Mouse (Mus musculus): ENCODE results near the gene Bricd5. TPM values are rescaled to one million over a fixed set of nuclear protein-coding genes. Genes with fewer than 3 reads are reported as not detected.

Gene Bricd5
- total and polyA plus RNA-seq, 2 experiments from 2014 or later: 1.4 to 4.0 TPM

DNA sequence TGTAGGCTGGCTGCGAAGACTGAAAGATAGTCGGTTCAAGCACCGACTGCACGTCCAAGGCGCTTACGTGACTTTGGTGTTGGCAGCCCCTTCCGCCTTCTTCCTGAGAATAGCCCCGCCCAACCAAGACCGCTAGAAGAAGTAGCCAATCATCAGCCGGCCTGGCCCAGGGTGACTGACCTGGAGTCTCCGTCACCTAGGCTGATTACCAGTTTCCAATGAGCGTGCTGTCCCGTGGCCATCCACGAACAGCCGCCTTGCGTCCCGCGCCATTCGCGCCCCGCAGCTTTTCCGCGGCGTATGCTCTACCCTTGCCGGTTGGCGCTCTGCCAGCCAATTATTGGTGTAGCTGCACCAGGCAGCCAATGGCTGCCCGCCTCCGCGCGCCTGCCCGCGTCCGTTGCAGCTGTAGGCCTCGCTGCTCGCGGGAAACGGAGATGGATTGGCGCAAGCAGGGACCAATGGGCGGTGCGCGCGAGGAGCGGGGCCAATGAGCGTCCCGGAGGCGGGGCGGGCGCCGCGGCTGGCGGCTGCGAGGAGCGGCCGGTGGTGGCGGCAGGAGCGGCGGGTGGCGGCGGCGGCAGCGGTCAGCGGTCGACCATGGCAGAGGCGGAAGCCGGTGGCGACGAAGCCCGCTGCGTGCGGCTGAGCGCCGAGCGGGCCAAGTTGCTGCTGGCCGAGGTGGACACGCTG lies 3.6 kb upstream of the Bricd5 start, which contains the start of the genes E4f1 and Pgp:
Gene E4f1 (minus strand): TSS at position 404 of the 693 bp plus-strand sequence.
Gene Pgp (plus strand): TSS at position 483 of the 693 bp plus-strand sequence.
- H3K9ac ChIP-seq (replicated peaks; ENCODE audit: low read length): peak within 1 kb of the TSS; percentile 80
- no peaks in the 10 kb centered on the region for H3K9me3 ChIP-seq (ENCODE audit: low read length)
- TF ChIP-seq CTCF (IDR thresholded peaks at IDR 0.05; ENCODE audit: low read depth): no peak
- ATAC-seq (peak; percentile 96), DNase-seq (ENCODE audit: low spot score) (peak; percentile 100)
- peak within 1 kb of the TSS; percentile 79 for H3K4me3 ChIP-seq (ENCODE audit: low read length)
- H3K36me3 ChIP-seq (ENCODE audit: insufficient read depth, low read length): peaks cover 8% of the 10 kb centered on the region; the same call in 1 of the 2 replicates
- peak within 1 kb of the TSS; percentile 92 for H3K27ac ChIP-seq
- peak within 1 kb of the TSS; percentile 97 for H3K4me2 ChIP-seq (ENCODE audit: low read depth, low read length)
- H3K4me1 ChIP-seq (ENCODE audit: insufficient read depth, low read length): peaks cover 18% of the 10 kb centered on the region
- H3K27me3 ChIP-seq (ENCODE audit: insufficient read depth, low read length): no peaks in the 10 kb centered on the region
- under 1% methylated on average over 63 of the region's 75 CpGs for WGBS

DNA sequence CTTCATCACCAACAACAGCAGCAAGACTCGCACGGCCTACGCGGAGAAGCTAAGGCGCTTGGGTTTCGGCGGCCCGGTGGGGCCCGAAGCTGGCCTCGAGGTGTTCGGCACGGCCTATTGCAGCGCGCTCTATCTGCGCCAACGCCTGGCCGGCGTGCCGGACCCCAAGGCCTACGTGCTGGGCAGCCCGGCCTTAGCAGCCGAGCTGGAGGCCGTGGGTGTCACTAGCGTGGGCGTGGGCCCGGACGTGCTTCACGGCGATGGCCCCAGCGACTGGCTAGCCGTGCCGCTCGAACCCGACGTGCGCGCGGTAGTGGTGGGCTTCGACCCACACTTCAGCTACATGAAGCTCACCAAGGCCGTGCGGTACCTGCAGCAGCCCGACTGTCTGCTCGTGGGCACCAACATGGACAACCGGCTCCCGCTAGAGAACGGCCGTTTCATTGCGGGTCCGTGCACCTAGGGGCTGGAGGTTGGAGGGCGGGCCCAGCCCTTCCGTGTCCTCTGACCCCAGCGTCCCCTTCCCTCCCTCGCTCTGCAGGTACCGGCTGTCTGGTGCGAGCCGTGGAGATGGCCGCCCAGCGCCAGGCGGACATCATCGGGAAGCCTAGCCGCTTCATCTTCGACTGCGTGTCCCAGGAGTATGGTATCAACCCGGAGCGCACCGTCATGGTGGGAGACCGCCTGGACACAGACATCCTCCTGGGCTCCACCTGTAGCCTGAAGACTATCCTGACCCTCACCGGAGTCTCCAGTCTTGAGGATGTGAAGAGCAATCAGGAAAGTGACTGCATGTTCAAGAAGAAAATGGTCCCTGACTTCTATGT lies 2.8 kb upstream of the Bricd5 start:
- peak overlapping the region; percentile 80 for H3K9ac ChIP-seq (replicated peaks; ENCODE audit: low read length)
- under 1% methylated on average over 68 of the region's 68 CpGs for WGBS
- ATAC-seq: peak; percentile 22
- peak; percentile 53 for DNase-seq (ENCODE audit: low spot score)
- H3K9me3 ChIP-seq (ENCODE audit: low read length): no peaks in the 10 kb centered on the region
- H3K27me3 ChIP-seq (ENCODE audit: insufficient read depth, low read length): no peaks in the 10 kb centered on the region
- peaks cover 16% of the 10 kb centered on the region for H3K36me3 ChIP-seq (ENCODE audit: insufficient read depth, low read length)
- H3K4me2 ChIP-seq (ENCODE audit: low read depth, low read length): peak overlapping the region; percentile 97
- H3K4me3 ChIP-seq (ENCODE audit: low read length): peak overlapping the region; percentile 79
- TF ChIP-seq CTCF (IDR thresholded peaks at IDR 0.05; ENCODE audit: low read depth): no peak
- peaks cover 18% of the 10 kb centered on the region for H3K4me1 ChIP-seq (ENCODE audit: insufficient read depth, low read length)
- H3K27ac ChIP-seq: peak overlapping the region; percentile 92

DNA sequence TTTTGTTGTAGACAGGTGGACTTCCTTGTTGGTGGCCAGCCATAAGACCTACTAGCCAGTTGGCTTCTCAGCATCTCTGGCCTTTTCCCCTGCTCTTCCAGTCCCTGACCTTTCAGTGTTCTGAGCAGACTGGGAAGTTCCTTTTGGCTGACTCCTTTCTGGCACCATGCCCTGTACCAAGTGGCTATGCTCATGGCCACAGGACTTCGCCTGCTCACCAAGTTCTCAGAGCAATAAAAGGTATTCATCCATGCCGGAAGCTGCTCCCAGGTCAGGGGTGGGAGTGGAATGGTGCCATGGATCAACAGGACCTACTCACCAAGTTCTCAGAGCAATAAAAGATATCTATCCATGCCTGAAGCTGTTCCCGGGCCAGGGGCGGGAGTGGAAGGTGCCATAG lies 1.2 kb upstream of the Bricd5 start:
- DNase-seq (ENCODE audit: low spot score) (peak; percentile 59), ATAC-seq (no peak)
- no peak for TF ChIP-seq CTCF (IDR thresholded peaks at IDR 0.05; ENCODE audit: low read depth)
- Histone ChIP-seq H3K4me2 (ENCODE audit: low read depth, low read length) (peak overlapping the region; percentile 97), H3K27me3 (ENCODE audit: insufficient read depth, low read length) (no peaks in the 10 kb centered on the region), H3K4me3 (ENCODE audit: low read length) (0 out of 2 replicates have a peak overlapping the region, but pooled peaks have one; percentile 79), H3K9me3 (ENCODE audit: low read length) (no peaks in the 10 kb centered on the region), H3K36me3 (ENCODE audit: insufficient read depth, low read length) (peaks cover 30% of the 10 kb centered on the region), H3K27ac (no peak overlapping the region; the same call in 1 of the 2 replicates), H3K9ac (replicated peaks; ENCODE audit: low read length) (no peak overlapping the region), H3K4me1 (ENCODE audit: insufficient read depth, low read length) (peaks cover 18% of the 10 kb centered on the region)
- WGBS: 69% methylated on average over 4 of the region's 4 CpGs

DNA sequence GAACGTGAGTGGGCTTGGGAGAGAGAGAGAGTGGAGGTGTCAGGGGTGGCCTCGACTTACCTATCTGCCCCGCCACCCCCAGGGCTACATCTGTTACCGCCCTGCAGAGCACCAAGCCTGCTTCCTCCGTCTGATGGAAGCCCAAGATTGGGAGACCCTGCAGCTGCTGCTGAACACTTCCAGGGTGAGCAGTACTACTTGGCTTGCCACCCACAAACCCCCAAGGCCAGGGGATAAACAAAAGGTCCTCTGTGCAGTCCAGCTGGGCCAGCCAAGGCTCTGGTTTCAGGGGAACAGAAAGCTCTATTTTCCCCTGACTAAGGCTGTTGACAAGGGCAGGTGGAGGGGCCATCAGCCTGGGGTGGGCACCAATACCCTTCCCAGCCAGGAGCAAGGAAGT lies 873 bp downstream of the Bricd5 start:
- ATAC-seq: no peak
- peak; percentile 49 for DNase-seq (ENCODE audit: low spot score)
- 0 out of 2 replicates have a peak overlapping the region, but pooled peaks have one; percentile 25 for H3K9ac ChIP-seq (replicated peaks; ENCODE audit: low read length)
- peaks cover 25% of the 10 kb centered on the region for H3K4me1 ChIP-seq (ENCODE audit: insufficient read depth, low read length)
- 75% methylated on average over 5 of the region's 5 CpGs for WGBS
- peak overlapping the region; percentile 71 for H3K27ac ChIP-seq
- H3K4me3 ChIP-seq (ENCODE audit: low read length): no peak overlapping the region
- no peak for TF ChIP-seq CTCF (IDR thresholded peaks at IDR 0.05; ENCODE audit: low read depth)
- no peaks in the 10 kb centered on the region for H3K27me3 ChIP-seq (ENCODE audit: insufficient read depth, low read length)
- peaks cover 30% of the 10 kb centered on the region for H3K36me3 ChIP-seq (ENCODE audit: insufficient read depth, low read length)
- H3K4me2 ChIP-seq (ENCODE audit: low read depth, low read length): no peak overlapping the region
- no peaks in the 10 kb centered on the region for H3K9me3 ChIP-seq (ENCODE audit: low read length)

DNA sequence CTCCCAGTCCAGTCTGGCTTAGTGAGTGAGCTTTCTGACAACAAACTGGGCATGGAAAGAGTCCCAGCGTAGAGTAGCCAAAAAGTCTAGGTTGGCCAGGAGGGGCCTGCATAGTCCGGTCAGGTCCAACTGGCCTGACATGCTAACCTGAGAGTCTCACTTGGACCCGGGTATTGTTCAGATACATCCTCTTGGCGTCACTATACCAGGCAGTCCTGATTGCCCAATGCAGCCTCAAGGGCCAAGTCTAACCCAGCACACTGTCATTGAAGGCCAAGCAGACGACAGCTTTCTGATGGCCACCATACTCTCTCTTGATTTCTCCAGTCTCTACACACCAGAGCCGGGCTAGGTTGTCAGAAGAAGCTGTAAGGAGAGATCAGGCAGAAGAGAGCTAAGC lies 1.9 kb downstream of the Bricd5 start:
- Histone ChIP-seq H3K9ac (replicated peaks; ENCODE audit: low read length) (no peak overlapping the region), H3K27me3 (ENCODE audit: insufficient read depth, low read length) (no peaks in the 10 kb centered on the region), H3K36me3 (ENCODE audit: insufficient read depth, low read length) (peaks cover 30% of the 10 kb centered on the region), H3K9me3 (ENCODE audit: low read length) (no peaks in the 10 kb centered on the region), H3K4me3 (ENCODE audit: low read length) (no peak overlapping the region), H3K4me2 (ENCODE audit: low read depth, low read length) (no peak overlapping the region), H3K27ac (peak overlapping the region; percentile 71; the same call in 1 of the 2 replicates), H3K4me1 (ENCODE audit: insufficient read depth, low read length) (peaks cover 25% of the 10 kb centered on the region)
- DNase-seq (ENCODE audit: low spot score): no peak
- no peak for ATAC-seq
- no peak for TF ChIP-seq CTCF (IDR thresholded peaks at IDR 0.05; ENCODE audit: low read depth)
- 94% methylated on average over 6 of the region's 6 CpGs for WGBS

DNA sequence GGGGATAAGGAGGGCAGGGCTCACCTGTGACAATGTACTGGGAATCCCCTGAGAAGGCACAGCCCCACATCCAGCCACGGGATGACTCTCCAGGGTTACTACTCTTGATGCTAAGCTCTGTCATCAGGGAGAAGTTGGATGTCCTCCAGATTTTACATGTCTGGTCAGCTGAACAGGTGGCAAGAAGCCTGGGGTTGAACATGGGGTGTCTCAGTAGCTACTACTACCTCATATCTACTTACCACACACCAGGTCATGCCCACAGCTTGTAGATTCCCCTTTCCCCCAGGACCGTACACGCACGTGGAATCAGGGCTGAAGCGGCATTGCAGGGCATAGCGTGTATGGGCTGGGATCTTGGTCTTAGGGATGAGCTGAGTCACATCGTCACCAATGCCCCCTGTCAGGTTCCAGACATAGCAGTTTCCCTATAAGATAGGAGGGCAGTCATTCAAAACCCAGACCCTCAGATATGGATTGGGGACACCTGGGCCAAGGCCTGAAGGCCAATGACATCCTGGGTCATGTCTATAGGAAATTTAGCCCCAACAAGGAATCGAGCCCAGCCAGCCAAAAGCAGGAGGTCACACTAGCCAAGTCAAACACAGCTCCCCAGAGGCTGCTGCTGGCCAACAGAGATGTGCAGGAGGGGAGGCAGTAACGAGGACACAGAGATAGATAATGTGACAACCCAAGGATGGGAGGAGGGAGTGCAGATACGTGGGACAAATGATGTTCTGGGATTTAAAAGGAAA lies 2.5 kb downstream of the Bricd5 start:
- H3K27ac ChIP-seq: no peak overlapping the region
- H3K4me3 ChIP-seq (ENCODE audit: low read length): no peak overlapping the region
- peaks cover 30% of the 10 kb centered on the region for H3K36me3 ChIP-seq (ENCODE audit: insufficient read depth, low read length)
- no peak overlapping the region for H3K4me2 ChIP-seq (ENCODE audit: low read depth, low read length)
- WGBS: 91% methylated on average over 10 of the region's 10 CpGs
- H3K4me1 ChIP-seq (ENCODE audit: insufficient read depth, low read length): peaks cover 25% of the 10 kb centered on the region
- H3K27me3 ChIP-seq (ENCODE audit: insufficient read depth, low read length): no peaks in the 10 kb centered on the region
- ATAC-seq: no peak
- H3K9me3 ChIP-seq (ENCODE audit: low read length): no peaks in the 10 kb centered on the region
- no peak for TF ChIP-seq CTCF (IDR thresholded peaks at IDR 0.05; ENCODE audit: low read depth)
- H3K9ac ChIP-seq (replicated peaks; ENCODE audit: low read length): no peak overlapping the region
- no peak for DNase-seq (ENCODE audit: low spot score)

All from hindbrain, postnatal 0 days (tissue).